Mouse (Mus musculus): ENCODE results near the gene Slc7a8. TPM values are rescaled to one million over a fixed set of nuclear protein-coding genes. Genes with fewer than 3 reads are reported as not detected.

The Slc7a8 gene
- 2.7 and 3.1 TPM in 2 replicates for polyA plus RNA-seq (2012; rRNA removed)

GRCm38 (mm10) chr14:54781610-54782365, at the start of gene Slc7a8:
Gene Slc7a8, minus strand, starts transcription at chr14:54781946.

GRCm38 (mm10) chr14:54813991-54814390, 32.2 kb upstream of the Slc7a8 start, which contains the start of gene Rnf212b:
Gene Rnf212b, plus strand, starts transcription at chr14:54814141.

GRCm38 (mm10) chr14:54712074-54712473, 69.7 kb downstream of the Slc7a8 start, which contains the start of gene Cebpe:
Gene Cebpe, minus strand, starts transcription at chr14:54712174.

GRCm38 (mm10) chr14:54698733-54699132, 83.0 kb downstream of the Slc7a8 start, which contains the start of gene Gm29776:
Gene Gm29776, minus strand, starts transcription at chr14:54698833.

GRCm38 (mm10) chr14:54686522-54687143, 95.1 kb downstream of the Slc7a8 start, which contains the start of gene Acin1:
Gene Acin1, minus strand, starts transcription at chr14:54686931.

GRCm38 (mm10) chr14:54686063-54686521, 95.7 kb downstream of the Slc7a8 start, which contains the start of gene 1700123O20Rik:
Gene 1700123O20Rik, plus strand, starts transcription at chr14:54686216.

Other genes starting within 250 kb of the Slc7a8 start
- 31.8 and 35.7 TPM in 2 replicates for gene Haus4, start 227.3 kb downstream of the Slc7a8 start, polyA plus RNA-seq (2012; rRNA removed)
- gene Ajuba, start 204.4 kb downstream of the Slc7a8 start, polyA plus RNA-seq (2012; rRNA removed): 40.6 and 48.1 TPM in 2 replicates
- gene 4931414P19Rik, start 176.0 kb downstream of the Slc7a8 start, polyA plus RNA-seq (2012; rRNA removed): 11.1 and 13.7 TPM in 2 replicates
- gene Psmb5, start 163.9 kb downstream of the Slc7a8 start, polyA plus RNA-seq (2012; rRNA removed): 240 and 312 TPM in 2 replicates
- gene Psmb11, start 160.5 kb downstream of the Slc7a8 start, polyA plus RNA-seq (2012; rRNA removed): 0.10 and 0.24 TPM in 2 replicates
- gene Gm17606, start 141.0 kb downstream of the Slc7a8 start, polyA plus RNA-seq (2012; rRNA removed): not detected in 2 replicates
- 45.1 and 50.9 TPM in 2 replicates for gene Cdh24, start 140.6 kb downstream of the Slc7a8 start, polyA plus RNA-seq (2012; rRNA removed)
- gene 1700123O20Rik, start 95.7 kb downstream of the Slc7a8 start, polyA plus RNA-seq (2012; rRNA removed): 77.0 and 90.6 TPM in 2 replicates
- gene Acin1, start 95.0 kb downstream of the Slc7a8 start, polyA plus RNA-seq (2012; rRNA removed): 400 and 680 TPM in 2 replicates
- 0.02 TPM in 1 of 2 replicates, not detected in the other for gene Gm29776, start 83.1 kb downstream of the Slc7a8 start, polyA plus RNA-seq (2012; rRNA removed)
- 0.20 and 0.64 TPM in 2 replicates for gene Cebpe, start 69.8 kb downstream of the Slc7a8 start, polyA plus RNA-seq (2012; rRNA removed)
- not detected in 2 replicates for gene Rnf212b, start 32.2 kb upstream of the Slc7a8 start, polyA plus RNA-seq (2012; rRNA removed)
- 8.0 and 11.2 TPM in 2 replicates for gene Homez, start 89.0 kb upstream of the Slc7a8 start, polyA plus RNA-seq (2012; rRNA removed)
- gene Ppp1r3e, start 95.6 kb upstream of the Slc7a8 start, polyA plus RNA-seq (2012; rRNA removed): 6.4 and 6.8 TPM in 2 replicates
- 33.6 and 40.4 TPM in 2 replicates for gene Bcl2l2, start 101.4 kb upstream of the Slc7a8 start, polyA plus RNA-seq (2012; rRNA removed)
- 0.31 and 0.50 TPM in 2 replicates for gene Gm20521, start 101.5 kb upstream of the Slc7a8 start, polyA plus RNA-seq (2012; rRNA removed)
- 563 and 639 TPM in 2 replicates for gene Pabpn1, start 110.6 kb upstream of the Slc7a8 start, polyA plus RNA-seq (2012; rRNA removed)
- 183 and 215 TPM in 2 replicates for gene Slc22a17, start 131.2 kb upstream of the Slc7a8 start, polyA plus RNA-seq (2012; rRNA removed)
- 29.7 and 43.7 TPM in 2 replicates for gene Efs, start 144.2 kb upstream of the Slc7a8 start, polyA plus RNA-seq (2012; rRNA removed)
- gene Il25, start 150.7 kb upstream of the Slc7a8 start, polyA plus RNA-seq (2012; rRNA removed): 0.14 and 0.22 TPM in 2 replicates
- gene Cmtm5, start 154.3 kb upstream of the Slc7a8 start, polyA plus RNA-seq (2012; rRNA removed): 0.53 and 3.1 TPM in 2 replicates
- 39.9 and 46.8 TPM in 2 replicates for gene Myh6, start 185.0 kb upstream of the Slc7a8 start, polyA plus RNA-seq (2012; rRNA removed)
- gene Gm17428, start 195.0 kb upstream of the Slc7a8 start, polyA plus RNA-seq (2012; rRNA removed): not detected in 2 replicates
- 49.1 and 69.1 TPM in 2 replicates for gene Myh7, start 212.7 kb upstream of the Slc7a8 start, polyA plus RNA-seq (2012; rRNA removed)
- 74.5 and 85.9 TPM in 2 replicates for gene Ngdn, start 233.5 kb upstream of the Slc7a8 start, polyA plus RNA-seq (2012; rRNA removed)